Mouse (Mus musculus) cerebellum, adult 11-12 months (tissue): ENCODE data around the gene Gstm4.

Source experiments
- DNase-seq: peaks from one replicate; pipeline ENCODE4 v3.0.0; 2022

The Gstm4 gene

GRCm38 (mm10) chr3:108044394-108045140, at the start of gene Gstm4:
Gene Gstm4 (minus strand): TSS chr3:108044894.
- peak; percentile 86 for DNase-seq

GRCm38 (mm10) chr3:108094146-108094545, 49.5 kb upstream of the Gstm4 start:
- no peak for DNase-seq

- DNase-seq = no peak
These were observed 48.6 kb upstream of the Gstm4 start for GRCm38 (mm10) chr3:108093306-108093705.

GRCm38 (mm10) chr3:108092536-108093115, 47.9 kb upstream of the Gstm4 start, which contains the start of gene Gnat2:
Gene Gnat2 (plus strand): TSS chr3:108092789.
- DNase-seq = no peak

GRCm38 (mm10) chr3:108092030-108092429, 47.3 kb upstream of the Gstm4 start:
- no peak for DNase-seq

- DNase-seq = no peak
These were observed 45.9 kb upstream of the Gstm4 start for GRCm38 (mm10) chr3:108090561-108090960.

GRCm38 (mm10) chr3:108089916-108090315, 45.2 kb upstream of the Gstm4 start:
- no peak for DNase-seq

- no peak for DNase-seq
These were observed 44.2 kb upstream of the Gstm4 start for GRCm38 (mm10) chr3:108088842-108089380.

GRCm38 (mm10) chr3:108087329-108087728, 42.6 kb upstream of the Gstm4 start:
- DNase-seq = peak; percentile 11

GRCm38 (mm10) chr3:108086470-108086979, 41.8 kb upstream of the Gstm4 start, which contains the start of gene Ampd2:
Gene Ampd2 (minus strand): TSS chr3:108086651.
- DNase-seq = peak; percentile 66

GRCm38 (mm10) chr3:108085721-108086469, 41.2 kb upstream of the Gstm4 start:
- DNase-seq = peak; percentile 87

- peak; percentile 94 for DNase-seq
These were observed 40.6 kb upstream of the Gstm4 start for GRCm38 (mm10) chr3:108085281-108085720.

GRCm38 (mm10) chr3:108084767-108085270, 40.1 kb upstream of the Gstm4 start:
- no peak for DNase-seq

GRCm38 (mm10) chr3:108083904-108084407, 39.3 kb upstream of the Gstm4 start:
- DNase-seq = peak; percentile 61

- DNase-seq = no peak
These were observed 38.5 kb upstream of the Gstm4 start for GRCm38 (mm10) chr3:108083161-108083560.

- no peak for DNase-seq
These were observed 37.7 kb upstream of the Gstm4 start for GRCm38 (mm10) chr3:108082251-108082875.

- DNase-seq = no peak
These were observed 37.0 kb upstream of the Gstm4 start for GRCm38 (mm10) chr3:108081681-108082080.

GRCm38 (mm10) chr3:108076836-108077235, 32.1 kb upstream of the Gstm4 start:
- DNase-seq = no peak

- DNase-seq = peak; percentile 35
These were observed 28.4 kb upstream of the Gstm4 start for GRCm38 (mm10) chr3:108072983-108073569.

GRCm38 (mm10) chr3:108070295-108071293, 25.9 kb upstream of the Gstm4 start:
- DNase-seq = peak; percentile 59
